Mouse (Mus musculus) stomach, embryonic 14.5 days (tissue): ENCODE measurements around the gene Prrx2. TPM values are rescaled to one million over a fixed set of nuclear protein-coding genes. Genes with fewer than 3 reads are reported as not detected.

Experiments
- ATAC-seq: fragments of 200-750 bp; cut with Nextera tagmentation; 2 replicates; pipeline ENCODE4 v1.8.0; 2017; ENCODE audit warnings: low read depth, moderate TSS enrichment; ENCODE audit not compliant: insufficient number of reproducible peaks, insufficient read depth, low FRiP score
- H3K27ac ChIP-seq: fragments of 300-500 bp; sonication (generic); 2 replicates; pipeline ENCODE4 v1.5.1; 2014; ENCODE audit warnings: mild to moderate bottlenecking, low read length, moderate library complexity, mixed read lengths
- H3K27me3 ChIP-seq: fragments of 300-500 bp; sonication (generic); 2 replicates; pipeline ENCODE4 v1.6.1; 2014; ENCODE audit warnings: low read length, control low read depth, mixed read lengths; ENCODE audit not compliant: control insufficient read depth, insufficient read depth
- H3K36me3 ChIP-seq: fragments of 300-500 bp; sonication (generic); 2 replicates; pipeline ENCODE4 v1.6.1; 2014; ENCODE audit warnings: mild to moderate bottlenecking, control low read depth, low read length, moderate library complexity, mixed read lengths; ENCODE audit not compliant: control insufficient read depth, insufficient read depth
- H3K4me1 ChIP-seq: fragments of 300-500 bp; sonication (generic); 2 replicates; pipeline ENCODE4 v1.6.1; 2014; ENCODE audit warnings: low read length, control low read depth, mixed read lengths; ENCODE audit not compliant: control insufficient read depth, insufficient read depth
- H3K4me2 ChIP-seq: fragments of 300-500 bp; sonication (generic); replicated peaks from 2 replicates; pipeline ENCODE4 v1.6.1; 2014; ENCODE audit warnings: low read depth, low read length, control low read depth
- H3K4me3 ChIP-seq: fragments of 300-500 bp; sonication (generic); 2 replicates; pipeline ENCODE4 v1.5.1; 2014; ENCODE audit warnings: low read depth, low read length, control low read depth
- H3K9ac ChIP-seq: fragments of 300-500 bp; sonication (generic); replicated peaks from 2 replicates; pipeline ENCODE4 v1.6.1; 2014; ENCODE audit warnings: low read depth, mild to moderate bottlenecking, control low read depth, low read length, moderate library complexity, mixed read lengths
- H3K9me3 ChIP-seq: fragments of 300-500 bp; sonication (generic); 2 replicates; pipeline ENCODE4 v1.6.1; 2016; ENCODE audit warnings: low read depth, low read length, control low read depth; ENCODE audit not compliant: control insufficient read depth
- WGBS: fragments of 180-500 bp; shearing (Covaris S2); extraction: QIAGEN DNeasy Blood & Tissue Kit; methylation state at CpG from one replicate; pipeline ENCODE4 v1.1.7; 2014; 5-methylcytosine and 5-hydroxymethylcytosine counted together
- polyA plus RNA-seq: library from polyadenylated mRNA; unstranded; fragments of >200 nt; fragmentation: Nextera tagmentation; extraction: Ambion mirVana; gene quantifications from 2 replicates; pipeline ENCODE4 v1.2.1, GENCODE M21; 2014

The Prrx2 gene
- polyA plus RNA-seq, 1 experiment from 2014 or later, result 8.9 TPM

- Histone ChIP-seq H3K27ac (no peak overlapping the region), H3K4me1 (peaks cover 25% of the 10 kb centered on the region), H3K4me2 (no peak overlapping the region), H3K9ac (no peak overlapping the region), H3K4me3 (no peak overlapping the region), H3K9me3 (no peaks in the 10 kb centered on the region), H3K36me3 (no peaks in the 10 kb centered on the region), H3K27me3 (peaks cover 8% of the 10 kb centered on the region; the same call in 1 of the 2 replicates)
- ATAC-seq, result no peak
- 61% methylated on average over 8 of the region's 8 CpGs for WGBS
These were observed 13.4 kb downstream of the Prrx2 start for GRCm38 (mm10) chr2:30848184-30848583.

GRCm38 (mm10) chr2:30850581-30850980 lies 15.8 kb downstream of the Prrx2 start:
- no peak overlapping the region for H3K9ac ChIP-seq
- 13% methylated on average over 5 of the region's 6 CpGs for WGBS
- no peaks in the 10 kb centered on the region for H3K36me3 ChIP-seq
- no peak overlapping the region for H3K4me2 ChIP-seq
- peaks cover 22% of the 10 kb centered on the region for H3K4me1 ChIP-seq
- peaks cover 5% of the 10 kb centered on the region; the same call in 1 of the 2 replicates for H3K27me3 ChIP-seq
- no peak for ATAC-seq
- no peak overlapping the region for H3K4me3 ChIP-seq
- no peaks in the 10 kb centered on the region for H3K9me3 ChIP-seq
- H3K27ac ChIP-seq, result no peak overlapping the region

GRCm38 (mm10) chr2:30852771-30853313 lies 18.1 kb downstream of the Prrx2 start:
- Histone ChIP-seq H3K9ac (no peak overlapping the region), H3K4me1 (peaks cover 13% of the 10 kb centered on the region), H3K4me3 (no peak overlapping the region), H3K27ac (no peak overlapping the region), H3K4me2 (0 out of 2 replicates have a peak overlapping the region, but pooled peaks have one; percentile 12), H3K27me3 (no peaks in the 10 kb centered on the region), H3K36me3 (no peaks in the 10 kb centered on the region), H3K9me3 (no peaks in the 10 kb centered on the region)
- no peak for ATAC-seq
- WGBS, result 18% methylated on average over 20 of the region's 20 CpGs

- Histone ChIP-seq H3K27ac (no peak overlapping the region), H3K9ac (no peak overlapping the region), H3K36me3 (no peaks in the 10 kb centered on the region), H3K27me3 (no peaks in the 10 kb centered on the region), H3K4me1 (peaks cover 13% of the 10 kb centered on the region), H3K4me3 (no peak overlapping the region), H3K4me2 (no peak overlapping the region), H3K9me3 (no peaks in the 10 kb centered on the region)
- 84% methylated on average over 6 of the region's 6 CpGs for WGBS
- no peak for ATAC-seq
These were observed 22.3 kb downstream of the Prrx2 start for GRCm38 (mm10) chr2:30857076-30857475.

- Histone ChIP-seq H3K27me3 (no peaks in the 10 kb centered on the region), H3K9me3 (no peaks in the 10 kb centered on the region), H3K27ac (no peak overlapping the region), H3K9ac (no peak overlapping the region), H3K4me2 (no peak overlapping the region), H3K36me3 (no peaks in the 10 kb centered on the region), H3K4me1 (peaks cover 3% of the 10 kb centered on the region; the same call in 1 of the 2 replicates), H3K4me3 (no peak overlapping the region)
- no peak for ATAC-seq
- 79% methylated on average over 5 of the region's 5 CpGs for WGBS
These were observed 25.0 kb downstream of the Prrx2 start for GRCm38 (mm10) chr2:30859782-30860181.

- Histone ChIP-seq H3K4me1 (peaks cover 6% of the 10 kb centered on the region; the same call in 1 of the 2 replicates), H3K27me3 (no peaks in the 10 kb centered on the region), H3K9ac (no peak overlapping the region), H3K4me2 (no peak overlapping the region), H3K9me3 (no peaks in the 10 kb centered on the region), H3K4me3 (no peak overlapping the region), H3K27ac (no peak overlapping the region), H3K36me3 (no peaks in the 10 kb centered on the region)
- 73% methylated on average over 4 of the region's 4 CpGs for WGBS
- ATAC-seq, result no peak
These were observed 27.3 kb downstream of the Prrx2 start for GRCm38 (mm10) chr2:30862081-30862480.

- no peak for ATAC-seq
- no peak overlapping the region for H3K4me3 ChIP-seq
- H3K27ac ChIP-seq, result no peak overlapping the region
- H3K27me3 ChIP-seq, result no peaks in the 10 kb centered on the region
- no peak overlapping the region for H3K4me2 ChIP-seq
- H3K4me1 ChIP-seq, result peaks cover 6% of the 10 kb centered on the region; the same call in 1 of the 2 replicates
- H3K9ac ChIP-seq, result no peak overlapping the region
- H3K9me3 ChIP-seq, result no peaks in the 10 kb centered on the region
- 64% methylated on average over 9 of the region's 9 CpGs for WGBS
- no peaks in the 10 kb centered on the region for H3K36me3 ChIP-seq
These were observed 28.8 kb downstream of the Prrx2 start for GRCm38 (mm10) chr2:30863574-30863973.

- H3K4me1 ChIP-seq, result peaks cover 6% of the 10 kb centered on the region; the same call in 1 of the 2 replicates
- no peaks in the 10 kb centered on the region for H3K27me3 ChIP-seq
- no peaks in the 10 kb centered on the region for H3K36me3 ChIP-seq
- peak overlapping the region; percentile 63 for H3K4me2 ChIP-seq
- peak overlapping the region; percentile 29 for H3K4me3 ChIP-seq
- H3K9me3 ChIP-seq, result no peaks in the 10 kb centered on the region
- no peak for ATAC-seq
- peak overlapping the region; percentile 25; the same call in 1 of the 2 replicates for H3K9ac ChIP-seq
- WGBS, result 2% methylated on average over 35 of the region's 35 CpGs
- no peak overlapping the region for H3K27ac ChIP-seq
These were observed 30.2 kb downstream of the Prrx2 start for GRCm38 (mm10) chr2:30864968-30865381.

GRCm38 (mm10) chr2:30865426-30865825 lies 30.7 kb downstream of the Prrx2 start:
- WGBS, result 70% methylated on average over 3 of the region's 3 CpGs
- Histone ChIP-seq H3K27ac (no peak overlapping the region), H3K4me1 (peaks cover 6% of the 10 kb centered on the region; the same call in 1 of the 2 replicates), H3K27me3 (no peaks in the 10 kb centered on the region), H3K9ac (no peak overlapping the region), H3K9me3 (no peaks in the 10 kb centered on the region), H3K36me3 (no peaks in the 10 kb centered on the region), H3K4me2 (peak overlapping the region; percentile 63; the same call in 1 of the 2 replicates), H3K4me3 (peak overlapping the region; percentile 29; the same call in 1 of the 2 replicates)
- no peak for ATAC-seq
